Mouse (Mus musculus): ENCODE results near the gene 4930505A04Rik. TPM values are rescaled to one million over a fixed set of nuclear protein-coding genes. Genes with fewer than 3 reads are reported as not detected.
"Not testable (repeated sequence)": the region's sequence is repeated elsewhere in the genome, so short reads cannot be mapped to it uniquely, and the experiment has no call there.

The 4930505A04Rik gene
- polyA plus RNA-seq, 1 experiment from 2014 or later = 0.40 TPM

GRCm38 (mm10) chr11:30447561-30447960 lies 24.1 kb downstream of the 4930505A04Rik start:
- no peak for ATAC-seq (ENCODE audit: low FRiP score)
- H3K9ac ChIP-seq (replicated peaks) = no peak overlapping the region
- H3K4me3 ChIP-seq (replicated peaks) = no peak overlapping the region
- H3K4me1 ChIP-seq = no peaks in the 10 kb centered on the region
- no peaks in the 10 kb centered on the region for H3K36me3 ChIP-seq
- no peaks in the 10 kb centered on the region for H3K27me3 ChIP-seq (replicated peaks)
- no peak overlapping the region for H3K27ac ChIP-seq (replicated peaks)
- no peaks in the 10 kb centered on the region for H3K9me3 ChIP-seq (replicated peaks)
- 97% methylated on average over 1 of the region's 1 CpGs for WGBS
- H3K4me2 ChIP-seq = no peak overlapping the region

DNA sequence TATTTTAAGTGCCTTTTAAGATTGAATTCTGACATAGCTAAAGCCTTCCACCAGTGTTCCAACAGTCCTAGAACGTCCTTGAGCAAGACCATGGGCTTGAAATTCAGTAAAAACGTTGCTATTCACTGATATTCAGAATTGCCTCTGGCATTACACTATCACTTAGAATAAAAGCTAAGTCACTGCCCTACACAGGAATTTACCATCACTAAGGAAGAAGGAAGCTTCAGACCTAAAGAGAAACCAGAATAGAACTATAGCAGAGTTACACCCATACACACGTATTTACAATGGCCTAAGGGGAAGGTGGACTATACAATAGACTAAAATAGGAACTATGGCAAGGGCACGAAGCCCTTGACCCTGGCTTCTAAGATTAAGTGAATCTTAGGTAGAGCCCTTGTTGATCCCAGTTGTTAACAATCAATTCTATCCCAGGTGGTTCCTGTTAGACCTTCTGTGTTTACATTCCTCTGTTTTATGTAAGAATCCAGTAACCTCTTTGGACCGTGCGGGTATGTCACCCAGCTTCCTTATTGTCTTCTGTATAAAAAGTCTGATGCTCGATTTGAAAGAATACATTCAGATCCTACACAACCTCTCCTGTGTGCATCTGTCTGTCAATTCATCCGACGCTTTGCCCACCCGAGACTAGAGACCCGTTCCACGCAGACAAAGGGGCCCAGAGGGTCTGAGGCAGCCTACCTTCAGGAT lies 27.3 kb downstream of the 4930505A04Rik start:
- not testable (repeated sequence) for H3K4me3 ChIP-seq (replicated peaks); H3K27ac ChIP-seq (replicated peaks); H3K4me1 ChIP-seq; H3K36me3 ChIP-seq; H3K4me2 ChIP-seq; H3K9ac ChIP-seq (replicated peaks); ATAC-seq (ENCODE audit: low FRiP score); H3K27me3 ChIP-seq (replicated peaks); H3K9me3 ChIP-seq (replicated peaks)
- WGBS = 87% methylated on average over 12 of the region's 12 CpGs

DNA sequence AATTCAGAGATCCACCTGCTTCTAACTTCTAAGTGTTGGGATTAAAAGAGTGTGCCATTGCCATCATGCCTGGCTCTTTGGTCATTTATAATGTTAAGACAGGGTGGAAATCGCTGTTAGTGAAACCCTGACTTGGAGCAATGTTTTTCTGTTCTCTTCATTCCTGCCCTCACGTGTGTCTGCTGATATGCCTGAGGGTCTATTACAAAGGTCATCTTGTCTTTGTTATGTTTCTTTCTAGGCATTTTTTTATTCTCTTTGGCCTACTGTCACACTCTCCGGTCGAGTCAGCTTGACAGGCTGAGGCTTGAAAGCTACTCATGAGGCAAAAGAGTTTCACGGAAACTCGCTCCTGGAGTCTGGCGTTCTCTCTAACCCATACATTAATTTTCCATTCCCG lies 27.9 kb downstream of the 4930505A04Rik start:
- ATAC-seq (ENCODE audit: low FRiP score) = no peak
- no peak overlapping the region for H3K27ac ChIP-seq (replicated peaks)
- H3K9ac ChIP-seq (replicated peaks) = no peak overlapping the region
- no peaks in the 10 kb centered on the region for H3K36me3 ChIP-seq
- H3K4me3 ChIP-seq (replicated peaks) = no peak overlapping the region
- H3K27me3 ChIP-seq (replicated peaks) = no peaks in the 10 kb centered on the region
- no peak overlapping the region for H3K4me2 ChIP-seq
- 92% methylated on average over 8 of the region's 8 CpGs for WGBS
- H3K4me1 ChIP-seq = no peaks in the 10 kb centered on the region
- no peaks in the 10 kb centered on the region for H3K9me3 ChIP-seq (replicated peaks)

DNA sequence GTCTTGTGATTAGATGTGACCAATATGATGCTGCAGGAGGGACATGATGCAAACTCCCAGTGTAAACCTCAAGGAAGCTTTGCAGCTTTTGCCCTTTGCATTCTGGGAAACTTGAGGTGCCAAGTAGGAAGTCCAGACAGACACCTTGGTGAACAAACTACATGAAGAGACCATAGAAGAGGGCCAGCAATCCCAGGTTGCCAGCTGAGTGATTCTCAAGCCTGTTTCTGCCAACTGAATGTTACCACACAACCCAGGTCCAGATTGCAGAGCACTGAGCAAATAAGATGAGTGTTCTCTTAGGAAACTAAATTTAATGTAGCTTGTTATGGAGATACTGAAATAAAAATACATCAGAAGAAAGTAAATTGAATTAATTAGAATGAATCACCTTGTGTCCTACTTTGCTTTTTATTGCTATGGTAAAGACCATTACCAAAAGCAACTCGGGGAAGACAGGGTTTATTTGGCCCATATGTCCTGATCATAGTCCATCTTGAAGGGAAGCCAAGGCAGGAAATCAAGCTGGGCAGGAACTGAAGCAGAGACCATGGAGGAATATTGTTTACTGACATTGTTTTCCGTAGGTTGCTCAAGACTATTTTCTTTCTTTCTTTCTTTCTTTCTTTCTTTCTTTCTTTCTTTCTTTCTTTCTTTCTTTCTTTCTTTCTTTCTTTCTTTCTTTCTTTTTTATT lies 38.2 kb downstream of the 4930505A04Rik start:
- ATAC-seq (ENCODE audit: low FRiP score) = no peak
- Histone ChIP-seq H3K4me3 (replicated peaks) (no peak overlapping the region), H3K27ac (replicated peaks) (no peak overlapping the region), H3K9me3 (replicated peaks) (no peaks in the 10 kb centered on the region), H3K4me1 (no peaks in the 10 kb centered on the region), H3K27me3 (replicated peaks) (no peaks in the 10 kb centered on the region), H3K4me2 (no peak overlapping the region), H3K36me3 (no peaks in the 10 kb centered on the region), H3K9ac (replicated peaks) (no peak overlapping the region)
- 89% methylated on average over 2 of the region's 2 CpGs for WGBS

DNA sequence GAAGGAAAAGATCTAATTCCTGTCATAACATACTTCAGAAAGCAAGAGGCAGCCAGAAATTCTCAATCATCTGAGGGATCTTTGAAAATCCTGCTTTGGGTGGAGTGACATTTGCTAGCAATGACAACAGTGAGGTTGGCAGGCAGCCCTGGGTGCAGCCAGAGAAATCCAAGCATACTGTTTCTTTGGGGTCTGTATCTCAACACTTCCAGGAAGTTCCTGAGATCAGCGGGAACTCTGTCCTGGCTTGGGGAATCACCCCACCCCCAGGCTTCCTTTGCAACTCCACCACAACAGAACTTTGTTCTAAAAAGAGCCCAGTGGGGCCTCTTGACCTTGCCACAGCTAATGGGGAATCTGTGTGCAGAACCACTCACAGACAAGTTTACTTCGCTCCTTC lies 66.0 kb downstream of the 4930505A04Rik start:
- Histone ChIP-seq H3K27me3 (replicated peaks) (no peaks in the 10 kb centered on the region), H3K27ac (replicated peaks) (0 out of 2 replicates have a peak overlapping the region, but pooled peaks have one; percentile 37), H3K4me3 (replicated peaks) (no peak overlapping the region), H3K36me3 (no peaks in the 10 kb centered on the region), H3K9me3 (replicated peaks) (no peaks in the 10 kb centered on the region), H3K4me1 (no peaks in the 10 kb centered on the region), H3K4me2 (no peak overlapping the region), H3K9ac (replicated peaks) (no peak overlapping the region)
- WGBS = 66% methylated on average over 2 of the region's 2 CpGs
- ATAC-seq (ENCODE audit: low FRiP score) = no peak

DNA sequence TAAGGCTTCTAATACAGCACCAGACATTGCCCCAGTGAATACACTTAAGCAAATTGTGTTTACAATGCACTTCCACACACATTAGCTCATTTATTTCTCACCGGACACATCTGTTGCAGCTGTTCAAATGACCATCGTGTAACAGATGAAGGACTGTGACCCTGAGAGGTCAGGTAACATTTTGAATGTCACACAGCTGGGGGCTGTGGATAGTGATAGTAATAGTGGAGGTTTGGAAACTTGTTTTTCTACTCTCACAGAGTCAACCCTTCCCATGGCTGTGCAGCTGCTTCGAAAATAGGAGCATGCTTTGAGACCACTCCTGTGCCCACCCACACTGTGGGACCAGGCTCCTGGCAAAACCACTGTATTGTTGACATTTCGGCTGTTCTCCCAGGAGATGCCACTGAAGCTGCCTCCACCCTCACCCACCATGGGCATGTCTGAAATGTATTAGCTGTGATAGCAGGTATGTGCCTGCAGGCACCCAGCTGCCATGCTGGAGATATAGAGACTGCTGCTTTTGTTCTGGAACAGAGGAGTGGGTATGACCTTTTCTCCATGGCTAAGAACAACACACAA lies 66.9 kb downstream of the 4930505A04Rik start:
- no peak for ATAC-seq (ENCODE audit: low FRiP score)
- H3K27ac ChIP-seq (replicated peaks) = peak overlapping the region; percentile 37; the same call in 1 of the 2 replicates
- WGBS = 64% methylated on average over 4 of the region's 4 CpGs

DNA sequence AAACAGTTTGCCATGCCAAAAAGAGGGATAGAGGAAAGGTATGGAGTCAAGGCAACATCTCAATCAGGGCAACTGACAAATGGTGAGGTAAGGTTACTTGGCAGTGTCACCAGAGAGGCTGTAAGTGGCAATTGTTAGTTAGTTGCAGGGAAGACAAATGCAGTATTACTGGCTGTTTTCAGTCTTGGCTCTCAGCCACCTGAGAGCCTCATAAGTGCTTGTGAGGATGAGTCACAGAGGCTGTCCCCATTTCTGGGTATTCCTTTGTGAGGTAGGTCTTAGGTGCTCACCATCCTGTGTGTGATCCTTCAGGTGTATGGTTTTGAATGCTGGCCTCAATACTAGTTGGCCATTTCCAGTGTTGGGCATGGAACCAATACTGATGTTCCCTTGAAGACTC lies 77.3 kb downstream of the 4930505A04Rik start:
- Histone ChIP-seq H3K4me1 (no peaks in the 10 kb centered on the region), H3K9me3 (replicated peaks) (no peaks in the 10 kb centered on the region), H3K27me3 (replicated peaks) (no peaks in the 10 kb centered on the region), H3K27ac (replicated peaks) (no peak overlapping the region), H3K9ac (replicated peaks) (no peak overlapping the region), H3K4me2 (no peak overlapping the region), H3K36me3 (no peaks in the 10 kb centered on the region), H3K4me3 (replicated peaks) (no peak overlapping the region)
- no peak for ATAC-seq (ENCODE audit: low FRiP score)

More for the DNA sequence above, 66.9 kb downstream of the 4930505A04Rik start:
- no peak overlapping the region for H3K4me2 ChIP-seq
- H3K27me3 ChIP-seq (replicated peaks) = no peaks in the 10 kb centered on the region
- H3K9ac ChIP-seq (replicated peaks) = no peak overlapping the region
- H3K4me1 ChIP-seq = no peaks in the 10 kb centered on the region
- H3K4me3 ChIP-seq (replicated peaks) = no peak overlapping the region
- H3K36me3 ChIP-seq = no peaks in the 10 kb centered on the region
- no peaks in the 10 kb centered on the region for H3K9me3 ChIP-seq (replicated peaks)

DNA sequence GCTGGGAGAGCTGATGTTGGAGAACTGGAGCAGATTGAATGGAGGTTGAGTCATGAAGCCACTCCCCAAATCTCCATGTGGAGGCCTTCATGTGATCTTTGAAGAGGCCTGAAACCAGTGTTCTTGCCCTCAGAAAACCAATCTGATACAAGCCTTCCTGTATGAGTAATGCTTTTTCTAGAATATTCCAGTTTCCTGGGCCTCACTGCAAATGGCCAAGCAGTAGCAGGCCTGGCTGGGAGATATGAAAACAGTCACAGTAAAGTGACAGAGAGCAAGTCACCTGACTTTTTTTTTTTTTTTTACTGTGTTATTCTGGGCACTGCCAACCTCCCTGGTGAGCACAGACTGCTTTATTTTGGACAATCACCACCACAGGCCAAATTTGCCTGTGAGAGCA lies 88.6 kb downstream of the 4930505A04Rik start:
- Histone ChIP-seq H3K4me1 (no peaks in the 10 kb centered on the region), H3K4me2 (no peak overlapping the region), H3K4me3 (replicated peaks) (no peak overlapping the region), H3K9ac (replicated peaks) (no peak overlapping the region), H3K36me3 (no peaks in the 10 kb centered on the region), H3K9me3 (replicated peaks) (no peaks in the 10 kb centered on the region), H3K27me3 (replicated peaks) (no peaks in the 10 kb centered on the region), H3K27ac (replicated peaks) (no peak overlapping the region)
- ATAC-seq (ENCODE audit: low FRiP score) = no peak

Other genes starting within 250 kb of the 4930505A04Rik start
- 180 and 181 TPM in 2 replicates for gene Sptbn1, start 203.7 kb downstream of the 4930505A04Rik start, polyA plus RNA-seq (2015; fragmentation: Nextera tagmentation; extraction: Ambion mirVana)
- 40.4 and 47.3 TPM in 2 replicates for gene Acyp2, start 177.8 kb upstream of the 4930505A04Rik start, polyA plus RNA-seq (2015; fragmentation: Nextera tagmentation; extraction: Ambion mirVana)